Mouse (Mus musculus): Measurements from ENCODE around the gene Gpn2. TPM values are rescaled to one million over a fixed set of nuclear protein-coding genes. Genes with fewer than 3 reads are reported as not detected.
A peak's percentile ranks its signal among the peaks of the same experiment; 100 is the strongest.

Gpn2 gene
- 10 to 100 TPM; 10.0 to 10.2 TPM for total RNA-seq (2021)

- DNase-seq (ENCODE audit: extremely low spot score in 1 of 2, low spot score in 1 of 2), result peak; percentile 57 to 73
Observed at GRCm38 (mm10) chr4:133584059-133584951, at the start of gene Gpn2. Gpn2 (plus strand) TSS chr4:133584362.

DNA sequence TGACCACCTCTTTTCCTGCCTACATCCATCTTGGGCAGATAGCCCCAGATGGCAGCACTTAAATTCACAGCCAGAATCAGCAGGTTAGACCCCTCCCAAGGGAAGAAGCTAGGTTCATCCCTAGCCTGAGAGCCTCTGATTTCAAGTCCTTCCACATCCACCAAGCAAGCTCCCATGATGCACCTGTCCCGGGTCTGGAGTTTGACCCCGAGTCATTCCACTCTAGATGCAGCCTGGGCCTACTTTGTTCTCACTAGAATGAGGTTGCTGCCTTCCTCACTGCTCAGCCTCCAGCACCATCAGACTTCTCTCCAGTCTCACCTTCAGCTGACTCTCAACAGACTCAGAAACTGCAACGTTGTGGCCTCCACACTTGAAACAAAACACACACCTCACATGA, 48.1 kb upstream of the Gpn2 start:
- DNase-seq (ENCODE audit: extremely low spot score in 1 of 2, low spot score in 1 of 2), result no peak

GRCm38 (mm10) chr4:133536652-133537051, 47.5 kb upstream of the Gpn2 start:
- no peak for DNase-seq (ENCODE audit: extremely low spot score in 1 of 2, low spot score in 1 of 2)

GRCm38 (mm10) chr4:133545272-133546231, 38.6 kb upstream of the Gpn2 start, which contains the start of gene Nudc:
Nudc (minus strand) TSS chr4:133545996.
- peak; percentile 80 to 84 for DNase-seq (ENCODE audit: extremely low spot score in 1 of 2, low spot score in 1 of 2)

DNA sequence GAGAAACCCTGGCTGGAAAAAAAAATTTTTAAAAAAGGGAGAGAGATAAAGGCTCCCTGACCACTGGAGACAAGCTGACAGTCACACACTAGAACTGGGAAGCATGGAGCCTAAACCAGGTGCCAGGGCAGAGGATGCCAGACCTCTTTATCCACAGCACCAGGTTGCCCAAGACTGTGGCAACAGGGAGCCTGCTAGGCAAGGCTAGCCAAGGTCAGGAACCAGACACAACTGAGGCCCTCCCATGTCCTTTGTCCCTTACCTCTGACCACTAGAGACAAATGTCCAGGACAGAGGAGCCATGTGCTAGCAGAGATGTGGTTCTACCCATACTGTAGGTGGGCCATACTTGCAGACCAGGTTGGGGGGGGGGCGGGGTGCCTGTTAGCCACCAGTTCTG, 32.1 kb upstream of the Gpn2 start:
- no peak for DNase-seq (ENCODE audit: extremely low spot score in 1 of 2, low spot score in 1 of 2)

- no peak for DNase-seq (ENCODE audit: extremely low spot score in 1 of 2, low spot score in 1 of 2)
Observed at GRCm38 (mm10) chr4:133552768-133553447, 31.3 kb upstream of the Gpn2 start, which contains the start of gene Nr0b2. Nr0b2 (plus strand) TSS chr4:133553376.

DNA sequence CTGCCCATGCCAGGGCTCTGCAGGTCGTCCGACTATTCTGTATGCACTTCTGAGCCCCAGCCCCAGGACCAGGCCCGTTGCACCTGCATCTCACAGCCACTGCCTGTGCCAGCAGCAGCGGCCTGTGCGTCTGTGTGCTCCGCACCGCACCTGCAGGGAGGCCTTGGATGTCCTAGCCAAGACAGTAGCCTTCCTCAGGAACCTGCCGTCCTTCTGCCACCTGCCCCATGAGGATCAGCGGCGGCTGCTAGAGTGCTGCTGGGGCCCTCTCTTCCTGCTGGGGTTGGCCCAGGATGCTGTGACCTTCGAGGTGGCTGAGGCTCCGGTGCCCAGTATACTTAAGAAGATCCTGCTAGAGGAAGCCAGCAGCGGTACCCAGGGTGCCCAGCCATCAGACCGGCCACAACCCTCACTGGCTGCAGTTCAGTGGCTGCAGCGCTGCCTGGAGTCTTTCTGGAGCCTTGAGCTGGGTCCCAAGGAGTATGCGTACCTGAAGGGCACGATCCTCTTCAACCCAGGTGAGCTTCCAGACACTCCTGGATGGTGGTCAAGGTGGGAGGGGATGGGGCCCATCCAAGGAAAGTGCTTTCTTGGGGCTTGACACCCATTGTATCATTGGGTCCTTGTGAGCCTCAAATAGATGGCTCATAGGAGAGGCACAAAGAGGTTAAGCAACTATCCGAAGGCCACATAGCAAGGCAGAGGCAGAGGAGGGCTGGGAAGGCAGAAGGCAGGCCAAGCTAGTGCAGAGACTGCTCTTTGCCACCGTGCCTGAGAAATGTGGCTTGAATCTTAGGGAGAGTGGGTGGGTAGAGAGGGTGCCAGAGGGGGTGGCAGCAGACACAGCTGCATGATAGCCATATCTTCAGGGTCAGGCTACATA, 30.5 kb upstream of the Gpn2 start:
- no peak for DNase-seq (ENCODE audit: extremely low spot score in 1 of 2, low spot score in 1 of 2)

- no peak for DNase-seq (ENCODE audit: extremely low spot score in 1 of 2, low spot score in 1 of 2)
Observed at GRCm38 (mm10) chr4:133557041-133557717, 27.0 kb upstream of the Gpn2 start.

GRCm38 (mm10) chr4:133559846-133560245, 24.3 kb upstream of the Gpn2 start:
- no peak for DNase-seq (ENCODE audit: extremely low spot score in 1 of 2, low spot score in 1 of 2)

DNA sequence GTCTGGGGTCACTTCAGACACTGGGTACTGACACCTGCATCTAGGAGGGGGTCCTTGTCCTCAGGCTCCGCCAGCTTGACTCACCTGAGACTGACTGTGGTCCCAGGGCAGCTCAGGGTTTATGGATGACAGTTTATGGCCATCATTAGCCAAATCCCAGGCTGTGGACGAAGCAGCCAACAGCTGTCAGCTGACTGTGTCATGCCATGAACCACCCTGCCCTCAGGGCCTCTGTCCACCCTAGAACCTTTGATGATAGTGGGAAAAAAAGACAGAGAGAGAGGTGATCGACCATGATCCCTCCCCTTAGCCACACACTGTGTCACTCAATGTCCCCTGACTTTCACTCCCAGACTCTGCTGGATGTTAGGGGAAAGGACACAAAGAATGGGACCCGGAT, 22.5 kb upstream of the Gpn2 start:
- no peak for DNase-seq (ENCODE audit: extremely low spot score in 1 of 2, low spot score in 1 of 2)

GRCm38 (mm10) chr4:133563123-133563571, 21.0 kb upstream of the Gpn2 start:
- DNase-seq (ENCODE audit: extremely low spot score in 1 of 2, low spot score in 1 of 2), result no peak

DNA sequence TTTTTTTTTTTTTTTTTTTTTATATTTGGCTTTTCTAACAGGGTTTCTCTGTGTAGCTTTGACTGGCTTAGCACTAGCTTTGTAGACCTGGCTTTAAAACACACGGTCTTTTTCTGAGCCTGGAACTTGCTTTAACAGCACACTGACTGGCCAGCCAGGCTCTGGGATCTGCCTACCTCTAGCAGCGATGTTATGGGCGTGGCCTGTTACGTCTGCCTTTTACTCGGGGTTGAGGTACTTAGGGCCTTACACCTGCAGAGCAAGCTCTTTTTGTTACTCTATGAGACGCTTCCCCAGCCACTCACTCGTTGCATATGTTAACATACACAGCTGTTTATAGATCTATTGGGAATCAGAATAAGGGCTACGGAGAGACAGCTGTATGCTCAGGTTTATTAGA, 16.9 kb upstream of the Gpn2 start:
- no peak for DNase-seq (ENCODE audit: extremely low spot score in 1 of 2, low spot score in 1 of 2)

DNA sequence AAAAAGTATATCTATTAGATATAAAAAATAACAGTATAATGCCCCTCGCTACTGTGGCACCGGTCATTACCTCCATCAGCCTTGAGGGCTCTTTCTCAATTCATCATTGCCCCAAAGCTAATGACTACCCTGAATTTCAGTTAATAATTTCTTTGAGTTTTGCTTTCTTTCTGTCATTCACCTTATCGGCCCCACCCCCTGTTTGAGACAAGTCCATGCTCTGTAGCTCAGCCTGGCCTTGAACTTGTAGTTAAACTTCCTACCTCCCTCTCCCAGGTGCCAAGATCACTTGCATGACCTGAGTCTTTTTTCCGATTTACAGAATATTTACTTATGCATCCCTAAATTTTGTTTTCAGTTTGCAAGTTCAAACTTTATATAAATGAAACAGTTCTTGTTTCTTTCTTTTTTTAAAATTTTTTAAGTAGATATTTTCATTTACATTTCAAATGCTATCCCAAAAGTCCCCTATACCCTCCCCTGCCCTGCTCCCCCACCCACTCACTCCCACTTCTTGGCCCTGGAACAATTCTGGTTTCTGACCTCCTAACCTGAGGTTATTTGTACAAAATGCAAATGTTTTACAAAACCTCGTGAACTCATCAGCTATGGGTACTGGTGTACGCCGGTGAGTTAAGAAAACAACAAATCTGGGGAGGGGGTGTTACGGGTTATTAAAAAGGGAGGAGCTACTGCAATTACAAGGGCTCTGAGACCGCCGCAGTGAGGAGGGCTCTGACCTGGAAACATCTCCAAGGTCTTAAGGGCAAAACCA, 14.7 kb upstream of the Gpn2 start:
- no peak for DNase-seq (ENCODE audit: extremely low spot score in 1 of 2, low spot score in 1 of 2)

DNA sequence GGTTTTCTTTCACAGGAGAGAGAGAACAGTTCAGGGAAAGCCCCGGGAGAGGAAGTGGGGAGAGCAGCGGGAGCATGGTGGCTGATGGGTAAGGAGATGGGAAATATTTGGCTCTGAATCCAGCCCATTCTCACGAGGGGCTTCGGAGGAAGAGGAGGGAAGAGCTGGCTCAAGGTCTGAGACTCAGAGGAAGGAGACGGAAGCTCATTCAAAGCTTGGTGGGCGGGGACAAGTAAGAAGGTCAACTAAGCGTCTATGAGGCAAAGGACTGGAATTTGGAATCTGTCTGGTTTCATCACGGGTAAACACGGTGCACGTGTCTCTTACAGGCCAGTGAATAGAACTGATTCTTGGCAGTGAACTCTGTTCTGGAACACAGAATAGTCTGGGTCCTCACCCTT, 14.1 kb upstream of the Gpn2 start:
- DNase-seq (ENCODE audit: extremely low spot score in 1 of 2, low spot score in 1 of 2), result no peak

- peak; percentile 81 to 88 for DNase-seq (ENCODE audit: extremely low spot score in 1 of 2, low spot score in 1 of 2)
Observed at GRCm38 (mm10) chr4:133574070-133574842, 9.9 kb upstream of the Gpn2 start, which contains the start of gene Gpatch3. Gpatch3 (plus strand) TSS chr4:133574745.

- peak in 1 of 2 experiments; percentile 10 for DNase-seq (ENCODE audit: extremely low spot score in 1 of 2, low spot score in 1 of 2)
Observed at GRCm38 (mm10) chr4:133574843-133575202, 9.3 kb upstream of the Gpn2 start.

- no peak for DNase-seq (ENCODE audit: extremely low spot score in 1 of 2, low spot score in 1 of 2)
Observed at GRCm38 (mm10) chr4:133577983-133578382, 6.2 kb upstream of the Gpn2 start.
